Mouse (Mus musculus) liver, adult 2 months (tissue): ENCODE measurements around the gene Luc7l2. TPM values are rescaled to one million over a fixed set of nuclear protein-coding genes. Genes with fewer than 3 reads are reported as not detected.

Experiments used
- DNase-seq: peaks from one replicate; pipeline ENCODE4 v3.0.0-alpha.2; 2011; ENCODE audit warnings: low read depth, low spot score; ENCODE audit errors: extremely low read depth
- H3K27ac ChIP-seq: fragments of 200-500 bp; replicated peaks from 2 replicates; pipeline ENCODE4 v1.5.1; 2012; ENCODE audit warnings: low read depth, mild to moderate bottlenecking, control low read depth, inconsistent platforms, low read length; ENCODE audit not compliant: insufficient read depth
- H3K27me3 ChIP-seq: fragments of 200-500 bp; 2 replicates; pipeline ENCODE4 v1.6.1; 2012; ENCODE audit warnings: mild to moderate bottlenecking, moderate library complexity, low read length, inconsistent platforms; ENCODE audit not compliant: control insufficient read depth, insufficient read depth
- H3K36me3 ChIP-seq: fragments of 200-500 bp; 2 replicates; pipeline ENCODE4 v1.6.1; 2012; ENCODE audit warnings: low read length, inconsistent platforms; ENCODE audit not compliant: control insufficient read depth, insufficient read depth
- H3K4me1 ChIP-seq: fragments of 200-500 bp; 2 replicates; pipeline ENCODE4 v1.6.1; 2011; ENCODE audit warnings: low read length; ENCODE audit not compliant: control insufficient read depth, insufficient read depth
- H3K4me3 ChIP-seq: fragments of 200-500 bp; 2 replicates; pipeline ENCODE4 v1.5.1; 2011; ENCODE audit warnings: low read depth, mild to moderate bottlenecking, control low read depth, low read length, moderate library complexity; ENCODE audit not compliant: insufficient read depth
- H3K79me2 ChIP-seq: fragments of 200-500 bp; 2 replicates; pipeline ENCODE4 v1.6.1; 2012; ENCODE audit warnings: inconsistent platforms, mild to moderate bottlenecking, low read length, moderate library complexity; ENCODE audit not compliant: control insufficient read depth, insufficient read depth
- H3K9ac ChIP-seq: fragments of 200-500 bp; 2 replicates; pipeline ENCODE4 v1.6.1; 2012; ENCODE audit warnings: low read depth, mild to moderate bottlenecking, control low read depth, inconsistent platforms, low read length
- CTCF ChIP-seq: fragments of 200-500 bp; IDR thresholded peaks from 2 replicates; pipeline ENCODE4 v1.5.1; 2011; ENCODE audit warnings: low read depth, low read length, control low read depth
- POLR2A ChIP-seq: fragments of 200-500 bp; IDR thresholded peaks from 2 replicates; pipeline ENCODE4 v1.6.1; 2011; ENCODE audit warnings: low read length, control low read depth; ENCODE audit not compliant: insufficient read depth; ENCODE audit errors: extremely low read depth
- WGBS: fragments of 180-500 bp; shearing (Covaris S2); methylation state at CpG from one replicate; pipeline ENCODE4 v1.1.7; 2018; 5-methylcytosine and 5-hydroxymethylcytosine counted together
- polyA plus RNA-seq: library from polyadenylated mRNA; depleted of rRNA; stranded (reverse); fragments of >200 nt; gene quantifications from 2 replicates; pipeline ENCODE4 v1.2.3, GENCODE M21; 2012
- total RNA-seq: library from RNA; depleted of rRNA; stranded (reverse); fragments of >200 nt; gene quantifications from 2 replicates; pipeline ENCODE4 v1.2.3, GENCODE M21; 2014

Luc7l2 gene
- total and polyA plus RNA-seq, 2 experiments: 20.0 to 128 TPM

DNA sequence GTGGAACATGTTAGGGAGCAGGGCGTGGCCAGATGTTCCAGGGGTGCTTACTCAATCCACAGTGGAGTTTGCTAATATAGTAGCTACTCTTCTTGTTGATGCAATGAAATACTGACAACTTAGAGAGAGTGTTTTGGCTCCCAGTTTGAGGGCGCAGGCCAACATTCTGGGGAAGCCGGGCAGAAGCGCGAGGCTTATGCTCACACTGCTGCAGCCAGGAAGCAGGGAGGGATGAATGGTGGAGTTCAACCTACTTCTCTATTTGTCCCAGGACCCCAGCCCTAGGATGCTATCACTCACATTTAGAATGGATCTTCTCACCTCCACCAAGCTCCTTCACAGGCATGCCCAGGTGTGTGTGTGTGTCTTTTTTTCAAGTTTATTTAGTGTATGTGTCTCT, 75.0 kb downstream of the Luc7l2 start:
- H3K4me3 ChIP-seq: no peak overlapping the region
- H3K4me1 ChIP-seq: no peaks in the 10 kb centered on the region
- 89% methylated on average over 5 of the region's 5 CpGs for WGBS
- no peaks in the 10 kb centered on the region for H3K79me2 ChIP-seq
- H3K36me3 ChIP-seq: no peaks in the 10 kb centered on the region
- H3K27me3 ChIP-seq: no peaks in the 10 kb centered on the region
- DNase-seq: no peak
- no peak overlapping the region for H3K9ac ChIP-seq
- TF ChIP-seq CTCF: no peak
- no peak for TF ChIP-seq POLR2A
- H3K27ac ChIP-seq: no peak overlapping the region

DNA sequence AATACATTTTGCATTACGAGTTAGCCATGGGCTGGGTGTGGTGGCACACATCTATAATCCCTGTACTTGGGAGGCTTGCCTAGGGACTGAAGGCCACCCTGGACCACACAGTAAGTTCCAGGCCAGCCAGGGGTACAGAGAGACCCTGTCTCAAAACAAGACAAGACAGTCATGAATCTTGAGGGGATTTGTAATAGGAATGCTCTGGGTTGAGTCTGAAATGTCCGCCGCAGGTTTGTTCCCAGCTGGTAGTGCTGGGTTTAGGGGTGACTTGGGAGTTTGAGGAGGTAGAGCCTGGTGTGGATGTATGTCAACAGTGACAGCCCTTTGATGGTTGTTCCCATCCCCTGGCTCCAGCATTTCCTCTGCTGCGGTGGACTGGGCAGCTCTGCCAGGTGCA, 75.9 kb downstream of the Luc7l2 start:
- H3K9ac ChIP-seq: no peak overlapping the region
- WGBS: 97% methylated on average over 4 of the region's 4 CpGs
- H3K4me1 ChIP-seq: no peaks in the 10 kb centered on the region
- no peak for TF ChIP-seq POLR2A
- TF ChIP-seq CTCF: no peak
- no peaks in the 10 kb centered on the region for H3K27me3 ChIP-seq
- H3K79me2 ChIP-seq: no peaks in the 10 kb centered on the region
- DNase-seq: no peak
- no peak overlapping the region for H3K27ac ChIP-seq
- H3K36me3 ChIP-seq: no peaks in the 10 kb centered on the region
- H3K4me3 ChIP-seq: no peak overlapping the region

DNA sequence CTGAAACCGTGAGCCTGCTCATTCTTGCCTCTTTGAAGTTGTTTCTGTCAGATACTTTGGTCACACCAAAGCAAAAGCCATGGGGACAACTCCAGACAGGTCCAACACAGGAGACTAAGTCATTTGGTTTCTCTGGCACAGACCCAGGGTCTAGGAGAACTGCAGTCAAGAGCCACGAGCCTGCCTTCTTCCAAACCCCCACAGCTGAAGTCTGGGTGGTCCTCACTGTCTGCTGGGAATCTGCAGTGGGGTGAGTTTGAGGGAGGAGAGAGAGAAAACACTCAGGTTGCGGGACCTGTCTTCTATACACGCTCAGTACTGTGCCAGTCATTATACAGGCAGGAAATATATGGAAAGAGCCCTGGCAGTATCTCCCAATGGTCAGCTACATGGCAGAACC, 76.4 kb downstream of the Luc7l2 start:
- no peaks in the 10 kb centered on the region for H3K36me3 ChIP-seq
- no peak overlapping the region for H3K9ac ChIP-seq
- no peak for DNase-seq
- WGBS: 94% methylated on average over 4 of the region's 4 CpGs
- H3K4me3 ChIP-seq: no peak overlapping the region
- H3K27me3 ChIP-seq: no peaks in the 10 kb centered on the region
- no peak overlapping the region for H3K27ac ChIP-seq
- no peaks in the 10 kb centered on the region for H3K4me1 ChIP-seq
- TF ChIP-seq CTCF (no peak), POLR2A (no peak)
- H3K79me2 ChIP-seq: no peaks in the 10 kb centered on the region

DNA sequence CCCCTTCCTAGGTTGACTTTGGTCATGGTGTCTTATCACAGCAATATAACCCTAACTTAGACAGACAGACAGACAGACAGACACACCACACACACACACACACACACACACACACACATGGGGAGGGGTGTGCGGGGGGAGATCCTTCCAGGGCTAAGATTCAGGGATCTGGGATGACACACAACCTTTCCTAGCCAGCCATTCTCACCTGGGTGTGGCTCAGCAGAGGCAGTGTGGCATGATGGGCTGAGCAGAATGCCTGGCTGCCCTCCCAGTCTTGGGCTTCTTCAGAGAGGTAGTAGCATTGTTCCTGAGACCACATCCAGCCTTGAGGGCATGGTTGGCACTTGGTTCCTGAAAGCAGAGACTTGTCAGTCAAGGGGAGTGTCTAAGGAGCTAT, 78.4 kb downstream of the Luc7l2 start:
- WGBS: 100% methylated on average over 1 of the region's 1 CpGs
- no peaks in the 10 kb centered on the region for H3K36me3 ChIP-seq
- H3K9ac ChIP-seq: no peak overlapping the region
- no peaks in the 10 kb centered on the region for H3K79me2 ChIP-seq
- TF ChIP-seq POLR2A: no peak
- no peaks in the 10 kb centered on the region for H3K27me3 ChIP-seq
- no peaks in the 10 kb centered on the region for H3K4me1 ChIP-seq
- no peak overlapping the region for H3K27ac ChIP-seq
- no peak overlapping the region for H3K4me3 ChIP-seq
- no peak for DNase-seq

DNA sequence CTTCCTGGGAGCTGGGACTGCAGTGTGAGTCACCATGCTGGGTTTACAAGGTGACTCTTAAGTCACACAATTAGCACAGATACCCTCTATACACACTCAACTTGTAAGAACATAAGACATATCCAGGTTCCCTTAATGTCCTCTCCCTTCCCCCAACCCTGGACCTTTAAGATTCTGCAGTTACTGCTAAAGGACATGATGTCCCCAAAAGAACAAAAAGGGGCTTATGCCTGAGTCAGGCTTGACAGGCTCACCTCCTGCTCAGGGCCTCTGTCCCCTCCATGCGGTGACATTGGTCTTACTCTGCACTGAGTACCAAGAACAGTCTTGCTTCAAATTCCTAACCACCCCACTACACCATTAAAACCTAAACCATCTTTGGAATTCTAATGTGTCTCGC, 81.7 kb downstream of the Luc7l2 start:
- 93% methylated on average over 2 of the region's 2 CpGs for WGBS

DNA sequence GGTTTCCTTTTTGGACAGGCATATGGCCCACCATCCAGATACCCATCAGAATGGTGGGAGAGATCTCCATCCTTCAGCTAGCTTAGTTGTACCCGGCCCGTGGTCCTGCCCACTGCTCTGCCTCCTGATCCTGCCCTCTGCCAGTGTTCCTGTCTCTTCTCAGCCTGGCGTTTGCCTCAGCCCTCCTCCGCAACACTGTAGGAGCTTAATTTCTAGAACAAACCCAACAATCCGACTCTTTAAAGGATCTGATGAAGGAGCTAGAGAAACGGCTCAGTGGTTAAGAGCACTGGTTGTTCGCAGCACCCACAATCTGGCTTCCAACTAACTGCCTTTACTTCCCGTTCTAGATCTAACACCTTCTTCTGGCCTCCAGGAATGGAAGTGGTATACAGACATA, 83.3 kb downstream of the Luc7l2 start:
- DNase-seq: no peak
- no peaks in the 10 kb centered on the region for H3K36me3 ChIP-seq
- no peak overlapping the region for H3K9ac ChIP-seq
- no peak overlapping the region for H3K4me3 ChIP-seq
- no peak for TF ChIP-seq CTCF
- peaks cover 6% of the 10 kb centered on the region for H3K27me3 ChIP-seq
- H3K27ac ChIP-seq: no peak overlapping the region
- H3K79me2 ChIP-seq: no peaks in the 10 kb centered on the region
- peaks cover 4% of the 10 kb centered on the region for H3K4me1 ChIP-seq
- 88% methylated on average over 8 of the region's 8 CpGs for WGBS

More for the DNA sequence above, 81.7 kb downstream of the Luc7l2 start:
- Histone ChIP-seq H3K27me3 (peaks cover 6% of the 10 kb centered on the region), H3K36me3 (no peaks in the 10 kb centered on the region), H3K27ac (no peak overlapping the region), H3K9ac (no peak overlapping the region), H3K4me1 (peaks cover 4% of the 10 kb centered on the region), H3K79me2 (no peaks in the 10 kb centered on the region), H3K4me3 (no peak overlapping the region)
- TF ChIP-seq POLR2A (no peak), CTCF (no peak)
- DNase-seq: no peak
